Mouse (Mus musculus): Measurements from ENCODE around the gene Faap20. TPM values are rescaled to one million over a fixed set of nuclear protein-coding genes. Genes with fewer than 3 reads are reported as not detected.
"Not testable (repeated sequence)": the region's sequence is repeated elsewhere in the genome, so short reads cannot be mapped to it uniquely, and the experiment has no call there.

Gene Faap20
- total RNA-seq, 2 experiments from 2014 or later, result 25.7 to 28.2 TPM

DNA sequence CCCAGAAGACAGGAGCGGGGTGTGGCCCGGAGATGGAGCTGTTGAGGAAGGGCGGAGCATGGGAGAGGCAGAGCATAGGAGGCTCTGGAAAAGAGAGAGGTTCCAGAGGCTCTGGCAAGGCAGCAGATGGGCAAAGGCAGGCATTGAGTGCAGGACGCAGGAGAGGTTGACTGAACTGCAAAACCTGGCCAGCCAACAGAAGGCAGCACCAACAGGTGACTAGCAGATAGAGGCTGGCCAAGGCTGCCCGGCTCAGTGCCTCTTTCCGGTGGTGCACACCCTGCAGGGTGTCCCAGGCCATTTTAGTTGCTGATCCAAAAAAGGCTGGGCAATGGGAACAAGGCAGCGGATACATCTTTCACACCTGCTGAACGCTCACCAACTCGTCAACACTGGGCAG, 7.8 kb upstream of the Faap20 start:
- intact Hi-C loops (cut with DNase I), result loop anchor here (10.0 kb wide), 1 partner anchor 277 kb away; the partner anchor contains the start of genes Hes5 and Pank4

DNA sequence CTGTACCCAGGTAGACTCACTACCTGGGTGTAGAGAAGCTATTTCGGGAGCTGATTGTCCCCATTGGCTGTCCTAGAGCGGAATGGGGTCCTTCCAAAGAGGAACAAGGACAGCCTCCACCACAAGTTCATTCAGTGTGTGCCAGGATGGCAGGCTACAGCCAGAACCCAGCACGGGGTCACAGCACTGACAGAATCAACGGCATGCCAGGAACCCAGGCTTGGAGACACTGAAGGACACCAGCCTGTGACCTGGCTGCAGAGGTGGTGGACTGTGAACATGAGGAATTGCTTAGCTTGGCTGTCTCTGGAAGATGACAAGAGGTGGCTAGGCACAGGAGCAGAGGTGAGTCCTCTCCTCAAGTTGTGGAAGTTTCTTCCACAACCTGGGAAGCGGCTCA, 7.3 kb upstream of the Faap20 start:
- intact Hi-C loops (cut with DNase I), result loop anchor here (10.0 kb wide), 1 partner anchor 277 kb away; the partner anchor contains the start of genes Hes5 and Pank4

More for the DNA sequence above, 7.8 kb upstream of the Faap20 start:
- no peak for DNase-seq

DNA sequence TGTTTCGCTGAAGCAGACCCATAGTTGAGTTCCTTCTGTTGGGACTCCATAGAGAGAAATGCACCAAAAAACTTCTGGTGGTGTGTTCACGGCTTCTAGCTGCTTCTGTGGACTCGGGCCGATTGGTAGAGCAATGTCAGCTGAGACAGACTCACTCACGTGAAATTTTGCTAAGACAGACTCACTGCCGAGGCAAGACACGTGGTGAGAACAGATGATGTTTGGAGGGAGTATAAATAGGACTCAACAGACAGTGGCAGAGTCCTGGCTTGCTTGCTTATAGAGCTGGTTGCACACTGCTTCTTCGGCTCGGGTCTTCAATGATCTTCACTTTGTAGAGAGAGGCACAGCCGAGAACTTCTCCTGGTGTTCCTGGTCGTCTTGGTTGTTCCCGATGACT, 6.4 kb upstream of the Faap20 start:
- DNase-seq, result no peak
- intact Hi-C loops (cut with DNase I), result loop anchor here (10.0 kb wide), 1 partner anchor 278 kb away; the partner anchor contains the start of genes Hes5 and Pank4

More for the DNA sequence above, 7.3 kb upstream of the Faap20 start:
- DNase-seq, result no peak

DNA sequence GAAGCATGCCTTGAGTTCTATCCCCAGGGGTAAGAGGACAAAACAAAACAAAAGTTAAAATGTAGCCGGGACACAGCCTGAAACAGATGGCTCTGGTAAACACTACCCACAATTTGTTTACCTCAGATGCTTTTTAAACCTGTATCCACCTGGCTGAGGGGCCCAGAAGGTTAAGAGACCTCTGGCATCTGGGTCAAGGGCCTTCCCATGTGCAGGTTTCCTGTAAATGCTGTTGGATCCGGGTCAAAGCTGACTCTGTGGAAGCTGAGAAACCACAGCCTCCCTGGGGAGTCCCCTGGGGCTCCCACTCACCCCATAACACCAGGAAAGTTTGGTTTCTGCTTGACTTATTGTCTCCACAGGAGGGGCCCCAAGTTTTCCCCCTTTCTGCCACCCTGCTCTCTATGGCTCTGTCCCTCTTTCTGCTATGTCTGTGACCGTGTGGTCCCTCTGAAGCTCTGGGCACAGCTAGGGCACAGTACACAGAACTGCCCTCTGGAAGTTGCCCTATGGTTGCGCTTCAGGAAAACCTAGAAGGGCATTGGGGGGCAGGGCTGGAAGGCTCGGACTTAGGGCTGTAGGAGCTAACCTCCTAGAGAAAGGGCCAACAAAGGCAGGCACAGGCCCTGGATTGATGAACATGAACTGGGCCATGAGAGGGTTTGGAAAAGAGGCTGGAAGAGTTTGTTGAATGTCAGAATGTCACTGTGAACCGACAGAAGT, 3.7 kb upstream of the Faap20 start:
- intact Hi-C loops (cut with DNase I), result loop anchor here (5.0 to 10.0 kb wide), 2 partner anchors 34 to 281 kb away; partner anchors contain the start of genes Hes5 and Pank4
- DNase-seq, result no peak

GRCm38 (mm10) chr4:155246691-155247105, 2.9 kb upstream of the Faap20 start:
- intact Hi-C loops (cut with DNase I), result loop anchor here (5.0 to 10.0 kb wide), 2 partner anchors 34 to 282 kb away; partner anchors contain the start of genes Hes5 and Pank4
- DNase-seq, result no peak

- intact Hi-C loops (cut with DNase I), result loop anchor here (2.0 to 10.0 kb wide), 3 partner anchors 27 to 283 kb away; partner anchors contain the start of genes Hes5 and Pank4
- not testable (repeated sequence) for DNase-seq
Measured at GRCm38 (mm10) chr4:155248054-155248453, 1.5 kb upstream of the Faap20 start.

GRCm38 (mm10) chr4:155249257-155249647, 350 bp upstream of the Faap20 start:
- DNase-seq, result peak; percentile 97 to 98
- intact Hi-C loops (cut with DNase I), result loop anchor here (1.0 to 10.0 kb wide), 4 partner anchors 28 to 284 kb away; partner anchors contain the start of genes Hes5 and Pank4

DNA sequence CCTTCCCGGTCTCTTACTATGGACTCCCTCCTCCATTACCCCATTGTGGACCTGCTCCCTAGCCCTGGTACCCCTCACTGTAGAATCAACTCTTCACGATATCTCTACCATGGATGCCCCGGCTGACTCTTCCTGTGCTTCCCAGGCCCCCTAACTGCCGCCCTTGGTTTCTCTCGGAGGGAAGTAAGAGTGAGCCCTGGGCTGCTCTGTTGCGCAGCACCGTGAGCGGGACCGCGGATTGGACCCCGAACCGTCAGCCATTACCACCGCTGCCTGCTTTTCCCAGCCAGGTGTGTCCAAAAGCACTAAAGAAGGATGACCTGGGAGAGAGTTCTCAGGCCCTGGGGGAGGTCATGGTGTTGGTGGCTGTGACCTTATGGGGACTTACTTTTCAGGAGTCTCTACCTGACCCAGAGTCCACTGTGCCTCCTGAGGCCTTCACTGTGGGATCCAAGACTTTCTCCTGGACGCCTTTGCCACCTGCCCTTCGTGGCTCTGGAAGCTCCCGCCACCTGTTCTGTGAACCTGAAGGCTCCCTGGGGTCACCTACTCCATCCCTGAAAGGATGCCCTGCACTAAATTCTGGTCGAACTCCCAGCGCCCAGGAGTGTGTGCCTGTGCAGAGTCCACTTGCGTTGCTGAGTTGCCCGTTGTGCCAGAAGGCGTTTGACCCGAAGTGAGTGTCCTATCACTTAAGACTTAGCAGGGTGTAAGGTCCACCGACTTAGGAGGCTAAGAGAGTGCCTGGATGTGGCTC, 937 bp downstream of the Faap20 start:
- peak in 1 of 2 experiments; percentile 49 for DNase-seq
- intact Hi-C loops (cut with DNase I), result loop anchor here (5.0 kb wide), 1 partner anchor 57 kb away; no protein-coding TSS in a partner anchor

- no peak for DNase-seq
- intact Hi-C loops (cut with DNase I), result loop anchor here (5.0 kb wide), 1 partner anchor 56 kb away; no protein-coding TSS in a partner anchor
Measured at GRCm38 (mm10) chr4:155251147-155251546, 1.5 kb downstream of the Faap20 start.

DNA sequence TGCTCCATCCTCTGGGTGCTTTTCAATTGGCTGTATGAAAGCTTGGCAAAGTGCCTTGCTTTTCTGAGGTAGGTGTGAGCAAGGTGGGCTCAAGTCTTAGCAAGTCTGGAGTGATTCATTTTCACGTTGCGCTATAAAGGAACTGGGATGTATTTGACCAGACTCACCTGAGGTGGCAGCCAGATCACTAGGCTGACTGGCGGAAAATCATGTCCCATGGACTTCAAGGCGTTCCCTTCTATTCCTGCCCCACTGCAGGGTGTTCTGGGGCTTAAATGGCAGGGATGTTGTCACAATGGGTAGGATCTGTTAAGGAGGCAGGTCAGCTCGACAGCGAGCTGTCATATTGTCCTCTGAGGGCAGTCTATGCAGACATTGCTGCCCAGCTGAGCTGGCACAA, 2.7 kb downstream of the Faap20 start:
- intact Hi-C loops (cut with DNase I), result loop anchor here (5.0 kb wide), 1 partner anchor 55 kb away; no protein-coding TSS in a partner anchor
- no peak for DNase-seq

DNA sequence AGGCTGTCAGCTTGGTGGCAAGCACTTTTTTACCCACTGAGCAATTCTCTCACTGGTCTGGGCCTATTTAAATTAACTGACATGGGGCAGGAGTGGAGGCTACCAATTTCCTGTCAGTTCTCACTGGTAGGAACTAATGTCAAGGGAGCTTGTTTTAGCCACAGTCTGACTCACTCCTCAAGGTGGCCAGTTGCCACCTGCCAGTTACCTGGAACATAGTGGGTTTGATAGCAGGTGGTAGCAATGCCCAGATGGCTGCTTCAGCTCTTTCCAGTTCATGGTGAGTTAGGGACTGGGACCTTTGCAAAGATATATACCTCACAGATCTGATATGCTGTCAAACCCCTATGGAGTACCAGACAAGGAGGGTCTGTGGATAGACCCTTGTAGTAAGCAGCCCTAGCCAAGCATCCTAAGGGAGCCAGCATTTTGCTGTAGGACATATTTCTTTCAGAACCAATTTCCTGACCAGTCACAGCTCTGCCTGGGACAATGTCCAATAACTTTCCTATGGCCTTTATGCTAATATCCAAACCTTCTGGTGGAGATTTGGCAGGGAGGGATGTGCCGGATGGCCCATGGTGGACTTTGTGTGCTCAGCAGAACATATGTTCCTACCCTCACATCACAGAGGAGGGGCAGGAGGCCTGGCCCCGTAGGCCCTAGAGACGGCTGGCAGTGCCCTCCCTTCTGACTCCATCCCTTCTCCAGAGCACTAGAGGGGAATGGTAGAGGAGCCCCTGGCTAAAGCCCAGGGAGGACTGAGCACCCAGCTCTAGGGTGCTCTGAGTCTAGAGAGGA, 15.1 kb downstream of the Faap20 start:
- no peak for DNase-seq
- intact Hi-C loops (cut with DNase I), result no loop called here

GRCm38 (mm10) chr4:155267047-155267543, 17.5 kb downstream of the Faap20 start:
- no peak for DNase-seq
- intact Hi-C loops (cut with DNase I), result no loop called here

- intact Hi-C loops (cut with DNase I), result loop anchor here (1.0 kb wide), 1 partner anchor 41 kb away; no protein-coding TSS in a partner anchor
- DNase-seq, result peak; percentile 28 to 57
Measured at GRCm38 (mm10) chr4:155267639-155268175, 18.1 kb downstream of the Faap20 start.

DNA sequence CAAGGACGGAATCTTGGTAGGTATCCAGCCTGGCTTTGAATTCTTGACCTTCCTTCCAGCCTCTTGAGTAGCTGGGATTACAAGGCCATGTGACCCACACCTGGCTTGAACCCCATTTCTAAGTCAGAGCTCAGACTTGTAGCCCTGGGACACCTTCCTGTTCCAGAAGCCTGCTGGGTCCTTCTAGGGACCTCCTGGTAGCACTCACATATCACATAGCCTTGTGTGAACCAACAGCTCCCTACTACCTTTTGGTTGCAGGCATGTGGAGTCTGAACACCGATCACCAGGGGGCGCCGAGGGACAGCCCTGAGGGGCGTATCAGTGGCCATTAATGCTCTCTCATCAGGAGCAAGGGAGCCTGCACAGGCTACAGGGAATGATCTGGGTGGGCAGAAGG, 18.8 kb downstream of the Faap20 start:
- peak; percentile 79 to 84 for DNase-seq
- intact Hi-C loops (cut with DNase I), result loop anchor here (1.0 kb wide), 1 partner anchor 40 kb away; no protein-coding TSS in a partner anchor

DNA sequence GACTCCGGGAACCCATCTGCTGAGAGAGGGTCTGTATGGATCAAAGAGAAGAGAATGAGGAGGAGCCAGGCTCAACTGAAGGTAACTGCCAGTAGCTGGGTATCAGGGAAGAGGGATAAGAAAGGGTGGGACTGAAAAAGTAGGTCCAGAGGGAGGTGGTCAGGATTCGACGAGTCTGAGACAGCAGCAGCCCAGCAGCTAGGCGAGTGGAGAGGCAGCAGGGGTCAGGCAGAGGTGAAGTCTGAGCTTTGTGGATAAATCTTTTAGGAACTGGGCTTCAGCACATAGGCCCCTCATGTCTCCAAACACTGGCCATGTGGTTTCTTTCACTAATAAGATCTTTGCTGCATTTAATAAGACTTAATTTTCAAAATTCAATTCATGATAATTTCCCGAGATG, 24.8 kb downstream of the Faap20 start:
- no peak for DNase-seq
- intact Hi-C loops (cut with DNase I), result no loop called here

DNA sequence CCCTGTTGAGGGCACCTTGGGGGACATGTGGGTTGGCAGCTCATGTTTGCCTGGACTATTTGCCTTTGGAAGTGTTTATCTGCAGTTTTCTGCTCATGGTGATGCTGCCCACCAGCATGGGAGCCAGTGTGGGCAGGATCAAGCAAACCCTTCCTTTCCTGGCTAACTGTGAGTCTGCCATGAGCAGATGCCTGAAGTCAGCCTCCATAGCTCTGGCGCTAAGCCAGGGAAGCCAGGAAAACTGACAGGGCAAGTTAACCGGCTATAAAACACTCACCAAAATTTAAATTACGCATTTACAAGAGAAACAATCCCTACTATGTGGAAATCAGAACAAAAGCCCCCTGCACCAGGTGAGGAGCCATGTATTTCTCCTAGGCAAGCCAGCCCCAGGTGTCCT, 25.2 kb downstream of the Faap20 start:
- DNase-seq, result no peak
- intact Hi-C loops (cut with DNase I), result no loop called here

DNA sequence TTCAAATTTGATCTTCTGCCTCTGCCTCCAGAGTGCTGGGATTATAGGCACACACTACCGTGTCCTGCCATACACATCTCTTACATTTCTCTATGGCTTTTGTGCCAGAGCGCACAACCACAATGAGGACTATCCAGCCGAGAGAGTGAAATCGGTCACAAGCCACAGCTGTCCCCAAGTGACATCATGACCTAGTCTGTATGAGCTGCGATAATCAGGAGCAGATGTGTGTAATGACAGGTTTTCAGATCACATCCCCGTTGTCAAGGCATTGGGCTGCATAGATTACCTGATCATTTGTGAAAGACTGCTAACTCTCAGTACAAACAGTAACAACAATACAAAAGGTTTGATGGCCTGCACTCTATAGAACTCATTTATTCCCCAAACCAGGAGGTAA, 28.4 kb downstream of the Faap20 start:
- DNase-seq, result no peak
- intact Hi-C loops (cut with DNase I), result no loop called here

DNA sequence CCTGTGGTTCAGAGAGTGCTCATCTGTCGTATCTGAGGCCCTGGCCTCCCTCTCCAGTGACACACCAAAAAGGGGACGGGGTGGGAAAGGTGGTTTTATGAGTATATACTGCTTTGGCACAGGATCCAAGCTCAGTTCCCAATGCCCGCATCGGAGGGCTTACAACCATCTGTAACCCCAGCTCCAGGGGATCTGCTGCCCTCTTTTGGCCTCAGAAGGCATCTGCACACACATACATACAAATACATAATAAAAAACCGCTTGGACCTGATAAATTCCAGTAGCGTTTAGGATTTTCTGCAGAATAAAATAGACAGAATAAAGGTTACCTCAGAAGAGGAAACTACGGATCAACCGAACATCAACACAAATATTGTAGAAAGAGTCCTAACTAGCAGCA, 29.5 kb downstream of the Faap20 start:
- no peak for DNase-seq
- intact Hi-C loops (cut with DNase I), result no loop called here

DNA sequence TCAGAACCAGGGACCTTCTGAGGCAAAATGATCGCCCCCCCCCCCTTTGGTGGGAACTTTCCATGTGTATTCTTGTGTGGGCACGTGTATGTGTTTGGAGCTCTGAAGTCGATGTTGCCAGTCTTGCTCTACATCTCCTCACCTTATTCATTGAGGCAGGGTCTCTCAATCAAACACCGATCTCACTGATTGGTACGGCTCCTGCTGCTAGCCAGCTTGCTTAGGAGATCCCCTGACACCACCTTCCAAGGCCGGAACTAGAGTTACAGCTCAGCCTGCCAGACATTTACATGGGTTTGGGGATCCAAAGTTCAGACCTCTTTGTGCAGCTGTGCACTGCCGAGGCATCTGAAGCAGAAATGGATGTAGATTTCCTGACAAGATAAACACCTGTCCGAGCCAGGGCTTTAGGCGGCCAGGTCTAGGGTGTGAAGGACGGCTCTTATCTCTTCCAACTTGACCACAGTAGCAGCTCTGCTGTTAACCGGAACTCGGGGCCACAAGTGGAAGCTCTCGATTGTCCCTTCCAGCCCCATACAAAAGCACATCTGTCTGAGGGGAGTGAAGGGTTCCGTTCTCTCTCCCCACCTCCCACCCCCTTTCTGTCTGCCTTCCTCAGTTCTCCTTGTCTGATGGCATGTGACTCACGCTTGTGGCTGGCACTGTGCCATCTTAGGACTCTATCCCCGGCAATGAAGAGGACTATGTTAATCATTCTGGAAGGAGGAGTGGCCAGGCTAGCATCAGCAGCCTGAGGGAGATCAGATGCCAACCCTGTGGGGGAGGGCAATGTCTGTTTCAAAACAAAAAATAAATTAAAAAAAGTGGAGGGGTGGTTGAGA, 30.5 kb downstream of the Faap20 start:
- DNase-seq, result no peak
- intact Hi-C loops (cut with DNase I), result no loop called here

All from heart, postnatal 10 days (tissue).